Mouse (Mus musculus): ENCODE measurements around the gene Fam3c. TPM values are rescaled to one million over a fixed set of nuclear protein-coding genes. Genes with fewer than 3 reads are reported as not detected.

Gene Fam3c
- 52.5 TPM for total RNA-seq (2023)

GRCm38 (mm10) chr6:22356086-22356507 is at the start of gene Fam3c:
TSS of gene Fam3c (minus strand) at chr6:22356243.

GRCm38 (mm10) chr6:22288004-22288736 is 67.9 kb downstream of the Fam3c start, which contains the start of gene Wnt16:
TSS of gene Wnt16 (plus strand) at chr6:22288227.

Other genes with a start within 250 kb of the Fam3c start
- gene Wnt16, start 68.0 kb downstream of the Fam3c start, total RNA-seq (2023), result not detected

Measured in CD8-positive naive resting alpha-beta T cell, adult 57 days (primary cell).